10 mouse cellular contexts compared by ENCODE assay signal in the genomic region with DNA sequence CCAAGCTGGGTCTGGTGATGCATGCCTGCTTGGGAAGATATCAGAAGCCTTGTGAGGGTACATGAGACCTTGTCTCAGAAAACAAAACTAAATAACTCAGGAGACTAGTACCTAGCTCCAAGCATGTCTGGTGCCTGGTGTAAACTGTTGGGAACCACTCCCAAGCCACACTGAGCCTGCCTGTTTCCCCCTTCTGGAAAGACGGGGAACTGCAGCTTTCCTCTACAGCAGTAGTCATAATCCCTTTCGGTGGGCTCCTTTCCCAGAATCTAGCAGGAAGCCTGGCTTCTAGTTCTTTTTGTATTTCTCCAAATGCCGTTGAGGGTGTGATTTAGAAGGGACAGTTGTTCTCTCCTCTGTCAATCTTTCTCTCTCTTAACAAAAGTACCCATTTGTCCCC. TPM values are rescaled to one million over a fixed set of nuclear protein-coding genes. Genes with fewer than 3 reads are reported as not detected.
DNase-seq lines count a peak whose midpoint lies in the region; ATAC-seq and TF ChIP-seq lines count a peak whose summit lies in the region.
"Had no signal": no experiment of that assay in that cellular context is flagged by ENCODE, and none has a peak within 500 bp of the region (broad histone marks: within the 10 kb centered on the region; RNA-seq: fewer than 3 reads in every experiment).

No protein-coding gene starts in this region.

- 25% methylated on average over 3 of the region's 3 CpGs for WGBS in intestine, embryonic 14.5 days
- 27% methylated on average over 3 of the region's 3 CpGs for WGBS in intestine, embryonic 16.5 days

- TF ChIP-seq POLR2A in ES-Bruce4 (IDR thresholded peaks at IDR 0.05; ENCODE audit: insufficient read depth, low read length): no peak

- no peaks in the 10 kb centered on the region for H3K36me3 ChIP-seq in intestine, embryonic 14.5 days (ENCODE audit: control insufficient read depth, insufficient read depth, low read length)
- no peaks in the 10 kb centered on the region for H3K36me3 ChIP-seq in intestine, embryonic 16.5 days (ENCODE audit: control insufficient read depth, insufficient read depth, low read length)
- no peaks in the 10 kb centered on the region for H3K36me3 ChIP-seq in ES-Bruce4 (ENCODE audit: control insufficient read depth, insufficient read depth, low read length, poor library complexity, severe bottlenecking)
- H3K36me3 ChIP-seq: embryonic facial prominence, embryonic 13.5 days; limb, embryonic 12.5 days had no signal

- H3K4me3 ChIP-seq in intestine, embryonic 14.5 days (ENCODE audit: low read depth, low read length): no peak overlapping the region
- no peak overlapping the region for H3K4me3 ChIP-seq in intestine, embryonic 16.5 days (ENCODE audit: low read length)
- no peak overlapping the region for H3K4me3 ChIP-seq in ES-Bruce4 (ENCODE audit: low read depth, low read length)
- H3K4me3 ChIP-seq: embryonic facial prominence, embryonic 13.5 days; limb, embryonic 12.5 days had no signal

- peak; percentile 59 for TF ChIP-seq CTCF in ES-Bruce4 (IDR thresholded peaks at IDR 0.05; ENCODE audit: low read depth, low read length)

- H3K27me3 ChIP-seq in intestine, embryonic 14.5 days (replicated peaks; ENCODE audit: control insufficient read depth, insufficient read depth, low read length): peaks cover 21% of the 10 kb centered on the region
- peaks cover 22% of the 10 kb centered on the region for H3K27me3 ChIP-seq in intestine, embryonic 16.5 days (replicated peaks; ENCODE audit: control insufficient read depth, insufficient read depth, low read length)
- peaks cover 9% of the 10 kb centered on the region; the same call in 1 of the 2 replicates for H3K27me3 ChIP-seq in ES-Bruce4 (ENCODE audit: control insufficient read depth, insufficient read depth, low read length, poor library complexity, severe bottlenecking)

- H3K9me3 ChIP-seq in intestine, embryonic 14.5 days (ENCODE audit: control insufficient read depth, low read length): no peaks in the 10 kb centered on the region
- no peaks in the 10 kb centered on the region for H3K9me3 ChIP-seq in intestine, embryonic 16.5 days (ENCODE audit: control insufficient read depth, low read length)
- H3K9me3 ChIP-seq in ES-Bruce4 (replicated peaks; ENCODE audit: control insufficient read depth, insufficient read depth, low read length, poor library complexity, severe bottlenecking): no peaks in the 10 kb centered on the region
- H3K9me3 ChIP-seq: embryonic facial prominence, embryonic 13.5 days; limb, embryonic 12.5 days had no signal

- no peak overlapping the region for H3K27ac ChIP-seq in intestine, embryonic 14.5 days (ENCODE audit: low read depth)
- H3K27ac ChIP-seq in intestine, embryonic 16.5 days (ENCODE audit: low read length): no peak overlapping the region
- H3K27ac ChIP-seq in ES-Bruce4 (ENCODE audit: insufficient read depth, low read length): no peak overlapping the region
- H3K27ac ChIP-seq: embryonic facial prominence, embryonic 13.5 days; limb, embryonic 12.5 days had no signal

- H3K9ac ChIP-seq in intestine, embryonic 14.5 days (ENCODE audit: low read length): no peak overlapping the region
- H3K9ac ChIP-seq in intestine, embryonic 16.5 days (ENCODE audit: low read depth, low read length): no peak overlapping the region
- no peak overlapping the region for H3K9ac ChIP-seq in ES-Bruce4 (ENCODE audit: low read depth, poor library complexity, severe bottlenecking)
- H3K9ac ChIP-seq: embryonic facial prominence, embryonic 13.5 days; limb, embryonic 12.5 days had no signal

- peak; percentile 79 for DNase-seq in intestine, embryonic 14.5 days (ENCODE audit: low spot score)
- peak; percentile 42 for DNase-seq in 416B (ENCODE audit: low read depth)
- DNase-seq in cerebellum, postnatal 14 days: peak; percentile 84 to 93
- peak; percentile 69 for DNase-seq in induced T-regulatory cell, adult 2 months (ENCODE audit: low read depth)
- peak; percentile 78 for DNase-seq in thymus, postnatal 4 days

- ATAC-seq in intestine, embryonic 14.5 days (replicated peaks; ENCODE audit: low FRiP score, low TSS enrichment, low read depth): no peak
- no peak for ATAC-seq in intestine, embryonic 16.5 days
- ATAC-seq in megakaryocyte progenitor cell, adult 5-6 weeks (replicated peaks; ENCODE audit: poor library complexity): peak; percentile 73

- no peak overlapping the region for H3K4me2 ChIP-seq in intestine, embryonic 14.5 days (ENCODE audit: low read length)
- no peak overlapping the region for H3K4me2 ChIP-seq in intestine, embryonic 16.5 days (ENCODE audit: low read depth, low read length)
- H3K4me2 ChIP-seq: embryonic facial prominence, embryonic 13.5 days; limb, embryonic 12.5 days had no signal

- TF ChIP-seq EP300 in ES-Bruce4 (IDR thresholded peaks at IDR 0.05; ENCODE audit: insufficient read depth, low read depth, low read length): no peak

- peaks cover 3% of the 10 kb centered on the region; the same call in 1 of the 2 replicates for H3K4me1 ChIP-seq in intestine, embryonic 14.5 days (replicated peaks; ENCODE audit: control insufficient read depth, insufficient read depth, low read length)
- H3K4me1 ChIP-seq in intestine, embryonic 16.5 days (ENCODE audit: control insufficient read depth, insufficient read depth, low read length): 0 out of 2 replicates have a peak, but pooled peaks cover 5% of the 10 kb centered on the region
- no peaks in the 10 kb centered on the region for H3K4me1 ChIP-seq in ES-Bruce4 (ENCODE audit: control insufficient read depth, insufficient read depth, low read length)

RNA-seq across cellular contexts. Expression of gene Isl2, which starts 2.6 kb away (rescaled TPM):
- 6.1 and 6.7 TPM in 2 replicates for polyA plus RNA-seq in intestine, embryonic 14.5 days (2014; fragmentation: Nextera tagmentation; extraction: Ambion mirVana)
- polyA plus RNA-seq in intestine, embryonic 16.5 days (2015; fragmentation: Nextera tagmentation; extraction: Ambion mirVana): 2.6 and 2.8 TPM in 2 replicates
- 0.44 TPM in 1 of 2 replicates, not detected in the other for polyA plus RNA-seq in ES-Bruce4 (2011; ENCODE audit: insufficient read depth, insufficient read length, low read depth, missing spikeins)
- not detected in 2 replicates for total RNA-seq in megakaryocyte progenitor cell, adult 5-6 weeks (2015)
- not detected in 2 replicates for total RNA-seq in megakaryocyte progenitor cell, adult 5-6 weeks (2017)

RNA-seq across cellular contexts. Expression of gene Etfa, which starts 23.9 kb away (rescaled TPM):
- 222 and 225 TPM in 2 replicates for polyA plus RNA-seq in intestine, embryonic 14.5 days (2014; fragmentation: Nextera tagmentation; extraction: Ambion mirVana)
- polyA plus RNA-seq in intestine, embryonic 16.5 days (2015; fragmentation: Nextera tagmentation; extraction: Ambion mirVana): 347 and 353 TPM in 2 replicates
- 83.0 and 86.6 TPM in 2 replicates for polyA plus RNA-seq in ES-Bruce4 (2011; ENCODE audit: insufficient read depth, insufficient read length, low read depth, missing spikeins)
- 151 and 155 TPM in 2 replicates for total RNA-seq in megakaryocyte progenitor cell, adult 5-6 weeks (2015)
- total RNA-seq in megakaryocyte progenitor cell, adult 5-6 weeks (2017): 58.1 and 83.2 TPM in 2 replicates
